Mouse (Mus musculus) Muller cell, postnatal 12 days (primary cell): ENCODE results near the gene Ostc.
A peak's percentile ranks its signal among the peaks of the same experiment; 100 is the strongest.

Experiments
- DNase-seq: peaks from one replicate; pipeline ENCODE4 v3.0.0-alpha.2; 2015; ENCODE audit errors: inconsistent ontology term

Ostc gene

GRCm38 (mm10) chr3:130710103-130710502 is 859 bp upstream of the Ostc start:
- DNase-seq = no peak

- DNase-seq = peak; percentile 54
These were observed 715 bp downstream of the Ostc start for GRCm38 (mm10) chr3:130708529-130708928.

GRCm38 (mm10) chr3:130702289-130702688 is 7.0 kb downstream of the Ostc start:
- DNase-seq = no peak

- no peak for DNase-seq
These were observed 11.6 kb downstream of the Ostc start for GRCm38 (mm10) chr3:130697622-130698021.

- no peak for DNase-seq
These were observed 14.5 kb downstream of the Ostc start for GRCm38 (mm10) chr3:130694705-130695104.

- no peak for DNase-seq
These were observed 15.1 kb downstream of the Ostc start for GRCm38 (mm10) chr3:130694041-130694593.

GRCm38 (mm10) chr3:130691596-130692170 is 17.6 kb downstream of the Ostc start:
- DNase-seq = no peak

GRCm38 (mm10) chr3:130690834-130691595 is 18.2 kb downstream of the Ostc start:
- peak; percentile 57 for DNase-seq

GRCm38 (mm10) chr3:130689630-130690029 is 19.6 kb downstream of the Ostc start:
- peak; percentile 56 for DNase-seq

- DNase-seq = no peak
These were observed 22.2 kb downstream of the Ostc start for GRCm38 (mm10) chr3:130687051-130687450.

- DNase-seq = peak; percentile 81
These were observed 24.3 kb downstream of the Ostc start for GRCm38 (mm10) chr3:130685014-130685366.

- DNase-seq = peak; percentile 56
These were observed 24.8 kb downstream of the Ostc start for GRCm38 (mm10) chr3:130684276-130685013.

GRCm38 (mm10) chr3:130683836-130684235 is 25.4 kb downstream of the Ostc start:
- no peak for DNase-seq

- no peak for DNase-seq
These were observed 27.1 kb downstream of the Ostc start for GRCm38 (mm10) chr3:130682183-130682582.

- DNase-seq = no peak
These were observed 28.0 kb downstream of the Ostc start for GRCm38 (mm10) chr3:130681226-130681625.

GRCm38 (mm10) chr3:130677671-130678460 is 31.4 kb downstream of the Ostc start:
- DNase-seq = no peak

- DNase-seq = no peak
These were observed 38.0 kb downstream of the Ostc start for GRCm38 (mm10) chr3:130671291-130671690.

GRCm38 (mm10) chr3:130662496-130662895 is 46.7 kb downstream of the Ostc start:
- no peak for DNase-seq

- no peak for DNase-seq
These were observed 48.6 kb downstream of the Ostc start for GRCm38 (mm10) chr3:130660619-130661018.

- peak; percentile 7 for DNase-seq
These were observed 59.7 kb downstream of the Ostc start for GRCm38 (mm10) chr3:130649569-130649968.

- DNase-seq = no peak
These were observed 63.0 kb downstream of the Ostc start for GRCm38 (mm10) chr3:130646110-130646810.
